Mouse (Mus musculus) mouse trophoblast stem cell (cell line): ENCODE measurements around the gene Acta2.
"Not testable (repeated sequence)": the region's sequence is repeated elsewhere in the genome, so short reads cannot be mapped to it uniquely, and the experiment has no call there.

ENCODE experiments used
- in situ Hi-C, 2 experiments: fragments of 300-500 bp; cut with MseI, MboI; formaldehyde crosslinking; loops; 2 replicates in 1 of 2; 3 replicates in 1 of 2; pipeline ENCODE4 v1.15.1; 2025

Gene Acta2

DNA sequence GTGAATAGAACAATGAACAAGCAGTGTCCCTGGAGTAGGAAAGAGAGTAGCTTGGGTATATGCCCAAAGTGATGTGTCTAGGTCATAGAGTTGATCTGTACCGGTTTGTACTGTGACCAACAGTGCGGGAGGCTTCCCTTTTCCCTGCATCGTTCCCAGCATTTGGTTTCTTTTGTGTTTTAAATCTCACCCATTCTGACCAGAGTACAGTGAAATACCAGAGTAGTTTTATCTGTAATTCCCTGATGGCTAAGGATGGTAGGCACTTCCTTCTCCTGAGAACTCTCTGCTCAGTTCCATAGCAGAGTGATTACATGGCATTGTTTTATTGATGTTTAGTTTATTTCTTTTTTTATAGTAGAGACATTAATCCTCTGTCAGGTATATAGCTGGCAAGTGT is 32.6 kb downstream of the Acta2 start:
- in situ Hi-C loops: no loop called here

DNA sequence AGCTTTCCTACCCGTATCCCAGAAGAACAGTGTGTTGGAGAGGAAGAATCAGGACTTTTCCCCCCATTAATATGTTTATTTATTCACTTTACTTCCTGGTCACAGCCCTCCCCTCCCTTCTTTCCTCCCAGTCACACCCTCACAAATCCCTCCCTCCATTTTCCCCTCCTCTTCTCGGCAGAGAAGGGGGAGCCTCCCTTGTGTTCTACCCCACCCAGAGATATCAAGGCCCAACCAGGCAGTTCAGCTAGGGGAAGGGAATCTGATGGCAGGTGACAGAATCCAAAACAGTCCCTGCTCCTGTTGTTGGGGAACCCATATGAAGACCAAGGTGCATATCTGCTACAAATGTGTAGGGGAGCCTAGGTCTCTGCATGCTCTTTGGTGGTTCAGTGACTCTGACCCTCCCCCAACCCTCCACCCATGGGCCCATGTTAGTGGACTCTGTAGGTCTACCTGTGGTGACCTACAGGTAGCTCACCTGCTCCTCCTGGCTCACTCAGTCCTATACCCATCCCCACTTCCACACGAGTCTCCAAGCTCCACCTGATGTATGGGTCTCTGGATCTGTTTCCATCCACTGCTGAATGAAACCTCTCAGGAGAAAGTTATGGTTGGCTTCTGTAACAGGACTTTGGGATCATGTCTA is 34.5 kb downstream of the Acta2 start:
- in situ Hi-C loops: no loop called here

DNA sequence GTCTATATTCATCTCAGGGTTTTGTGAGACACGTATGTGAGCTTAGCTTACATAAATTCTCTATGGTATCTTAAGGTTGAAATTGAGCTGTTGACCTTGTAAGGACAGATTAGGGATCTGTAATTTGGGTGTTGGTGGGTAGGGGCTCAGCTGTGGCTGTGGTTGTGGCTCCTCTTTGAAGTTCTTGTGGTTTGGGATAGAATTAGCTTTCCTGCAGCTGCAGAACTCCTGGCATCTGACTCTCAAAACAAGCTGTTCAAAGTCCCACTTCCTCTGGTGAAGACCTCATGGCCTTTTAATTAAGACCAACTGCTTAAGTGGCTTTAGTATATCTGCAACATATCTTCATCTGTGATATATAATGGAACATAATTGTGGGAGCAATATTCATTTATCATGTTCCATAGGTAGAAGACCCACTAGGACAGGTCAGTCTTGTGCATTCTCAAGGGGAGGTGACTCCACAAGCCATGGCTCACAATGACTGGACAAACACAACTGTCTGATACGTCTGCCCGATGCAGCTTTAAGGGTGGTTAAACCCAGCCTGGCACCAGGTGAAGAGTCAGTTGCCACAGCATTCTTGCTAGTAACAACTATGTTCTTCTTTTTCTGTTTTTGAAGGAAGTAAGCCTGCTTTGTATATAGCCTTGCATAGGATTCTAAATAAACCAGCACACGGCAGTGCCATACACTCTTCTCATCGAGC is 36.0 kb downstream of the Acta2 start:
- in situ Hi-C loops: no loop called here

DNA sequence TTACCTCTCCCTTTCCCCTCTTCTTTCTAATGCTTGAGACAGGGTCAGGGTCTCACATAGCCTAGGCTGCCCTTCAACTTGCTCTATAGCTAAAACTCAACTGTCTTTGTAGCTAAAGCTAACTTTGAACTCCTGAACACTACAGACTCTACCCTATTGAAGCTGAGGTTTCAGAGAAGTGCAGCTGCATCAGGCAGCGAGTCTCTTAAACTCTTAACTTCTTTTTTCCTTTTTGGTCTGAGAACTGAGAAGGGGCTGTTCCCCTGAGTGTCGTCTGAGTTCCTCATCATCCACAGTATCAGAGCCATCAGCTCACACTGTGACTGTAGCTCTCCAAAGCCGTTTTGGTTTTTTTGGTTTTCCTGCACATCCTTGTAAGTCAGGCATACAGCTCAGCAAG is 37.6 kb downstream of the Acta2 start:
- in situ Hi-C loops: no loop called here

DNA sequence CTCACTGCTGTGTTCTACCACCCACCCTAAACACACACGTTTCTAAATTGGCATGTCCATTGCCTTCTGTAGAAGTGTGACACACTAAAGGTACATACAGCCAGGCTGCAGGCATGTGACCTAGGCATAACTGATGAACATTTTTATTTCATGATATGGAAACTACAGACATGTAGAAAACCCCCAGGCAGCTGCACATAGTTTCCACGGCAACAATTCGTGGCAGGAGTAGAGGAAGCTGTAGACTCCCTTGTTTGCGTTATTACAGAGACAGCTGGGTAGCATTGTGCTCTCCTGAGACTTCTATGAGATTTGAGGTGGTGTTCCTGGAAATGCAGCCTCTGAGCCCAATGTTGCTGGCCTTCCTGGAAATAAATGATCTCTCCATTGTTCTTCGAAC is 38.4 kb downstream of the Acta2 start:
- in situ Hi-C loops: no loop called here

DNA sequence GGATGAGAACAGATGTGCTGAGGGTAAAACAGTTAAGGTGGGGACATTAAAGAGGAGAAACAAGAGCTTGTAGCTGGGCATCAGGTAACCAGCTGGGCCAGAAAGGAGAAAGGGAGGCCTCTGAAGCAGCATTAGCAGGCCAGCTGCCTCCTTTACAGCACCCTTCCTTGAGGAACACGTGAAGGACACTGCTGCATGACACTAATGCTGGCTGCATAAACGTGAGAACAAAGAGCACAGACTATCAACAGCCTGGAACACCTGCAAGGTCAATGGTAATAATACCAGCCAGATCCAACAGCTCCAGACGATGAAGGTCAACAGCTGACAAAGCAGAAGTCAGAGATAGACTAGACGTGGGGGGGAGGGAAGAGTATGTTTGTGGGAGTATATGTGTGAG is 41.3 kb downstream of the Acta2 start:
- in situ Hi-C loops: no loop called here

DNA sequence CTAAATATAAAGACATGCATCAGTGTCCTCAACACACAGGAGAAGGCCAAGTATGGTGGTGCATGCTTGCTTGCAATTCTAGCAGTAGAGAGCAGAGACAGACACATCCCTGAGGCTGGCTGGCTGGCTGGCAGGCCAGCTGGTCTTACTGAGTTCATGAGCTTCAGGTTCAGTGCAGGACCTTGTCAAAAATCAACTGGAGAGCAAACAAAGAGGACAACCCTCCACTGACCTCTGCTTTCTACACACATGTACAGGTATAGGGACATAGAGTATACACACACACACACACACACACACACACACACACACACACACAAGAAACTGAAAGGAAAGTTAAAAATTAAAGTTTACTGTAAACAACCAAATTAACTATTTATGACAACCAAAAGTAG is 42.1 kb downstream of the Acta2 start:
- in situ Hi-C loops: no loop called here

DNA sequence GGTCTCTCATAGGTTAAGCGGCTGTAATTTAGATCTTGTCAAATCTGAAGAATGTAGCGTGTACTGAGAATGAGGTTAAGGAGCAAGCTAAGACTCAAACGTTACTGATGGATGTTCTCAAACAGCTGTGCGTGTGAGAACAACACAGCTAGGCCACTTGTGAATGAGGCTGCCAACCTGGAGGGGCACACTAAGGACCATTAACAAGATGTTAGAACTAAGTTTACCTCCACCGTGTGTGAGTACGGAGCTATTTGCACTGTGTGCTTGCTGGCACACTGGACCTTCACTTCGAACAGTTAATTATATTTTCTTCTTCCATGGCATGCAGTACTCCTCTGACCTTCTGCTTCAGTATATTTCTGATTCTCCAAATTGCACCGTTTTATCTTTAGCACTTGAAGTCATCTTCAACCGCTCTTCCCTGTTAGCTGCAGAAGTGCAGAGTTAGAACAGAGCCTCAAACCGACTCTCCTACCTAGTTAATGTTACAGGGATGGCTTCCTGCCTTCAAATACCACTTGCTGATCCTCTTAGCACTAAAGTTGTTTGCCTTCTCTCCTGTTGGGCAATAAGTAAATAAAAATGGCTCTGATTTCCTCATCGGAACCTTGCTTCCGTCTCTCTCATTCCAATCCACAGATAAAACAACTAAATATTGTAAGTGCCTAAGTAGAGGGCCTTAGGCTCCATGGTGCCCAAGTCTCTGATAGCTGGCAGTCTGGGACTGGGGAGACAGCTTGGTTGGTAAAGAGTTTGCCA is 42.7 kb downstream of the Acta2 start:
- in situ Hi-C loops: no loop called here

DNA sequence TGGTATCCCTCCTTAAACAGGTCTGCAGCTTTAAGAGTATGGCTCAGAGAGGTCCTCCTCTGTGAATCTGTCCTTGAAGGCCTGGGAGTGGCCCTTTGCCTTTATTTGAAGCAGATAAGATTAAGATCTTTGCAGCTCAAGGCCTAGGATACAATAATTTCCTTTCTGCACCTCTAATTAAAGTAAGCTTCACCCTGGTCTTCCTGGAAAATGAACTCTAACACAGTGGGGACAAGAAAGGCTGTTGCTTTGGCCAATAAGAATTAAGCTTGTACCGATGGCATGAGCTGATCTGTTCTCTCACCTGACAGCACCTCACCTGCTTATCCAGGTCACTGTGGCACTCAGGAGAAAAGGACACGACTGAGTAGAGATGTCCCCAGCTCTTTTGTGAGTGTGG is 44.5 kb downstream of the Acta2 start:
- in situ Hi-C loops: no loop called here

DNA sequence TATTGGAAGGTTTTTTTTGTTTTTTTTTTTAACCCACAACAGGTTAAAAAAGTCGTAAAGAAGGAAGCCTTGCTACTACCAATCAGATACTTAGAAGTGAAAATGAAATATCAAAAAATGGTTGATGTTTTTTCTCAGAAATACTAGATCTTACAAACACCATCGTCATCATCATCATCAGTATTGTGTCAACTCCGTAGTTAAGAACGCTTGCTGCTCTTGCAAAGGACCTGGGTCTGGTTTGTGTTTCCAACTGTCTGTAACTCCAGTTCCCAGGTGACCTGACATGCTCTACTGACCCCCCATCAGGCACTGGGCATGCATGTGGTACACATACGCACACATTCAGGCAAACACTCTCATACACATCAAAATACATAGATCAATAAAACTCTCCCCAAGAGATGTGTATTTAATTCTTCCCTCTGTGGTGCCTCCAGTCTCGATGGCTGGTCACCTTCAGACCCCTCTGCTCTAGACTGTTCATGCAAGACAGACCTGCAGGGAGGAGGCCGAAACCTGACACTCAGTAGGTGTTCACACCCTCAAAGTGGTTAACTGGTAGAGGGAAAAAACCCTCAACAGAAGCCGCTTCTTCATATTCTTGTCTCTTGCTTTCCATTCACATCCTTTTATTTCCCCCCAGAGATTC is 45.3 kb downstream of the Acta2 start:
- in situ Hi-C loops: no loop called here

DNA sequence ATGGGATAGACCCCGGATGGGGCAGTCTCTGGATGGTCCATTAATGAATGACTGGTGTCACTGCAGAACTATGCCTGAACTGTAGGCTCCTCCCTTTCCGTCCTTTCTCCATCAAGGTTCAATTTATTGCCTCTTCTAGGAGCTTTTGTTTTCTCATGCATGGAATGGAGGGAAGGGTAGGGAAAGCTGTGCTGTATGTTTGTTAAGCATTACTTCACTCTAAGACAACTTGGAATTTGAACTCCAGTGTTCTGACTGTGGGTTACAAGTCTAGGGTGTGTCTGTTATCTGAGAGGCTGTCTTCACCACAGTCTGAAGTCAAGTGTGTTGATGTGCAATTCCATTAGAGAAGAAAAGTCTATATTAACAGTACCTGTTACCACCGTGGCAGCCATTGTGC is 46.4 kb downstream of the Acta2 start:
- in situ Hi-C loops: no loop called here

DNA sequence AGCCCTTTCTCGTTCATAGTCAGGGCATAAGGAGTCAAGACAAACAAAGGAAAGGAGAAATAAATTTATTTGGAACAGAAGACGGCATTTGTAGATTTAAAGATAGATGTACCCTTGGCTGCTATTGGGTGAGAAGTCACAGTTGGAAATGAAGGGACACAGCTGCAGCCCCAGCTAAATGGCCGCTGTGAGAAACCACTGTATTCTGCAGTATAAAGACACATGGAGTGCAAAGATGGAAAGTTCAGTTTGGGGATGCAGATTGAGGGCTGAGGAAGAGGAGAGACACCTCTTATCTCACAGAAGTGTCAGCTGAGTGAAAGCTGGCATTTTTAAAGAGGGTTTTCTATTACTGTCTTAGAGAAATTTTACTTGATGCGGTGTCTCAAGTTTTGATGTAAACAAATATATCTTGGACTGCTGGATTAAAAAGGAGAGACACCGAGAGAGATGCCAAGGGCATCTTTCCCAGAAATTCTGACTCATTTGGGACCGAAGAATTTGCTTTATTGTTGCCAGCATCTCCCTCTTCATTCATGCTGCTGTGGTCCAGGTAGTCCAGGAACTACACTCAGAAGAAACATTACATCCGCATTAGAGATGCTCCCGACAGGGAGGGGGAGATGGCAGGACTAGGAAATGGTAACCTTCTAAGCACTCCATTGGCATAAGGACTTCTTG is 48.5 kb downstream of the Acta2 start:
- in situ Hi-C loops: no loop called here

DNA sequence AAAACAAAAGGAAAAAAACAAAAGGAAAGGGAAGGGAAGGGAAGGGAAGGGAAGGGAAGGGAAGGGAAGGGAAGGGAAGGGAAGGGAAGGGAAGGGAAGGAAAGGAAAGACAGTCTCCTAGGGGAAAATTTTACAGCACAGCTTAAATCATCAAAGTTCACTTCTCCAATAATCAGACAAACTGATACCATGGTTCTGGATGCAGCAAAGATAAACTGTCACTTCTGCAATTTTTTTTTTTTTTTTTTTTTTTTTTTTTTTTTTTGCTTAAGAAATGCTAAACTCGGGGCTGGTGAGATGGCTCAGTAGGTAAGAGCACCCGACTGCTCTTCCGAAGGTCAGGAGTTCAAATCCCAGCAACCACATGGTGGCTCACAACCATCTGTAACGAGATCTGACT is 49.3 kb downstream of the Acta2 start:
- in situ Hi-C loops: not testable (repeated sequence)

DNA sequence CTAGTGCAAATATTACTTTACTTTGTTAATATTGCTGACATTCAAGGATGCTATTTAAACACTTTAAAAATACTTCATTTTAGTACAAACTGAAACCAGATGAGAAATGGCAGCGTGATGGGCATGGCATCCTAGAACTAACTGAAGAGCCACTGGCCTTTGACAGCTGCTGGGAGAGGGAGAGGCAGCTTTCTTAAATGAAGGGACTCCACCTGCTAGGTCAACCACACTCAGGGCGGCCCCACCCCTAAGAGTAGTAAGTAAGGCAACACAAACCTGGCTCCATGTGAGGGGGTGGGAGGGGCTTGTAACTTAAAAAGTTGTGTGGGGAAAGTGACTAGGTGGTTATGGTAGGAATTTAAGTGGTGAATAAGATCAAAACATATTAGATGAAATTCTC is 52.7 kb downstream of the Acta2 start:
- in situ Hi-C loops: no loop called here

DNA sequence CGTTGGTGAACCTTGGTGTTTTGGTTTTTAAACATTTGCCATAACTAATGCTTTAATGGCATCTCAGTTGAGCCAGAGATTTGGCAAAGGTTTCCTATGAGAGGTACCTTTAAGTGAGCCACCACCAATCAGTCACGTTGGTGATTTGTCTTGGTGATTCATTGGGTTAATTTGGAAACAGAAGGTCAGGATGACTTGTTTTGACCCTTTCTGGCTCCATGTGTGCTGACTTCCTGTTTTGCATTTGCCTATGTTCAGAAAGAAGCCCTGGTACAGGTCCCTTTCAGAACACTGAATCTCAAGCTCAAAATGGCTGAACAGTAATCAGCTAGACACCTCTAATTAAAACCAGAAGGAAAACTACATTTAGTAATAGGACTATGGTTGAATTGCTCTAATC is 55.9 kb downstream of the Acta2 start:
- in situ Hi-C loops: no loop called here

DNA sequence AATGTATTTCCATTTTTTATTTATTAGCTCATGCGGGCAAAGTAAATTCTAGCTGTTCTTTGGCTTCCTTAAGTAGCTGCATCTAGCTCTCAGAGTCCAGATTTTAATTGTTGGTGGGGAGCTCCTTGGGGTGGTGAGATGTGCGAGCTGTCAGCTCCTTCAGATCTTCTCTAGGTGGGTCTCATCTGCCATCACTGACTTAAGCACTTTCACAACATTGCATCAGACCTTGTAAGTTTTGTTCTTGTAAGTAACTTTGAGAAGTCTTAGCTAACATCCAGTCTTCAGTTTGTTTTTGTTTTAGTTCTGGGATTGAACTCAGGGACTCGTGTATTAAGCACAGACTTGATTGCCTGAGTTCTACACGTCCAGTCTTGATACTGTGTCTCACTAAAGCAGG is 56.5 kb downstream of the Acta2 start:
- in situ Hi-C loops: no loop called here

DNA sequence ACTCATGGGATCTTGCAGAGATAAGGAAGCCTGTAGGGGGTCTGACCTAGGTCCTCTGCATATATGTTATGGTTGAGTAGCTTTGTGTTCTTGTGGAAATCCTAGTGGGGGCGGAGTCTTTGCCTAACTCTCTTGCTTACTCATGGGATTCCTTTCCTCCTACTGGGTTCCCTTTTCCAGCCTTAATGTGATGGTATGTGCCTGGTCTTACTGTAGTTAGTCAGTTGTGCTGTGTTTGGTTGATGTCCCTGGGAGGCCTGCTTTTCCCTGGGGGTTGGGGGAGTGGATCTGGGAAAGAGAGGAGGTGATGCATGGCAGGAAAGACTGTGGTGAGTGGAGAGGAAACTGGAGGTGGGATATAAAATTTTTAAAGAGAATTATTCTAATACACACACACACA is 57.3 kb downstream of the Acta2 start:
- in situ Hi-C loops: no loop called here

DNA sequence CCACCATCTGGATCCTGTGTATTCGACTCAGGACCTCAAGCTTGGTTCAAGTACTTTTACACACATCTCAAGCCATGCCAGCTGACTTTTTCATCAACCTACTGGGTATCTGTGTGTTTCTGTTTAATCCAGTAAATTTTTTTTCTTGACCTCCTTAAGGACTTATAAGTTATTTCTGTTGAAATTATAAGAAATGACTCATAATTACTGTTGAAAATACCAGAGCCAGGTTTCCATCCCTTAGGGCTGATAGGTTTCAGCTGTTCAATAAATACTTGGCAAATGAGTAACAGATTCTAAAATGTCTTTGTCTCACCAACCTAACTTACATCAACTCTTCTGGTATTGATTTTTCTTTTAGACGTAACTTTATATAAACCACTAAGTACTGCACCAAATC is 60.4 kb downstream of the Acta2 start:
- in situ Hi-C loops: no loop called here

DNA sequence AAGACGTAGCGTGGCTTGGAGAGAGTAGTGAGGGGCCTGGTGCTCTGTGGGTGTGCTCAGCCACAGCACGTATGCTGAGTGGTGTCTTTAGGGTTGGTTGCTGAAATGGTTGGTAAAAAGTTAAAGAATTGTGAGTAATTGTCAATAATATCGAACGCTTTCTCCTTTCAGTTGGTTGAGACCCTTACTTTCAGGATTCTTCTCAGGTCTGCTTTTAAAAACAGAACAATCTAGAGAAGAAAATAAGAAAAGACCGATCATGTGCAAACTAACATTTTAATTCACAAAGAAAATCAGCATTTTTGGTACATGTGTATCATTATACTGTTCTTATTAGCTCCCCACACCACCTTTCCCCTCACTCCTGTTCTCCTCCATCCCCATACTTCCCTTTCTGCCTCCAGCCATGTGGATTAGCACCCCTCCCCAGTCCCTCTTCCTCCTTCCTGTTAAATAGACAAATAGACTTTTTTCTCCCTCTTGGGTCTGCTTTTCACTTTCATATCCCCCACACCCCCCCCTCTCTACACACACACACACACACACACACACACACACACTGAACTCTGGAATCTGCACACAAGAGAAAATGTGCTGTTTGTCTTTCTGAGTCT is 61.2 kb downstream of the Acta2 start:
- in situ Hi-C loops: no loop called here

DNA sequence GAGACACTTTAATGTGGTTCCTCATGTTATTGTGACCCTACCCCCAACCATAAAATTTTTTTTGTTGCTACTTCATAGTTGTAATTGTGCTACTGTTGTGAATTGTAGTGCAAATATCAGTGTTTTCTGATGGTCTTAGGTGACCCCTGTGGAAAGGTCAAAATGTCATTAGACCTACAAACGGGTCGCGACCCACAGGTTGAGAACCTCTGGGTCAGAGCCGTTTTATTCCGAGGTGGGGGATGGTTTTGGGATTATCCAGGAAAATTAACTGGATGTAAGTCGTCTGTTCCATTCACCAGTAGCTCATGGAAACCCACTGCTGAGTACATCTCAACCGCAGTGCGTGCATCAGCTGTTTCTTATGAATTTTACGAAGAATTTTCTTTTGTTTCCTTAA is 61.7 kb downstream of the Acta2 start:
- in situ Hi-C loops: no loop called here

DNA sequence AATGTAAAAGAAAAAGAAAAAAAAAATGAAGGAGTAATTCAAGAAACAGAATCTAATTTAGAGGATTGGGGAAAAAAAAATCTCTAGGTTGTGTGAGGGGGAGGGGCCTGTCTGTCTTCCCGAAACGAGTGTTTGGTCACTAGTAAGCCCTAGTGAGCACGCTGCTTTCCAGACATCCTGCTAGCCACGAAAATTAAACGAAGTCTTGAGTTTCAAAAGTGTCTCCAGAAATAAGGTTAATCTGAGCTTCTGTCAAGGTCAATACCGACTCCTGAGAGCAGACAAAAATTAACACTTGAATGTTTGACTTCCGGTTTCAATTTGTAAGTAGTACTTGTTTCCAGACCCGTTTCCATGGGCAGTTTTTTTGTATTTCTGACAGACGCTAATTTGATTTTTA is 62.2 kb downstream of the Acta2 start:
- in situ Hi-C loops: no loop called here
